Mouse (Mus musculus) kidney, adult 8-10 months (tissue): Measurements from ENCODE around the gene Sema3a.

Experiments
- DNase-seq, 2 experiments: peaks; one replicate each; pipeline ENCODE4 v3.0.0; 2022

The Sema3a gene

GRCm38 (mm10) chr5:13125241-13125692, at the start of gene Sema3a:
Sema3a (plus strand) TSS chr5:13125414.
- DNase-seq = no peak

GRCm38 (mm10) chr5:13084777-13085439, 40.3 kb upstream of the Sema3a start:
- no peak for DNase-seq

- DNase-seq = no peak
Observed at GRCm38 (mm10) chr5:13090431-13090830, 34.8 kb upstream of the Sema3a start.

GRCm38 (mm10) chr5:13109522-13109921, 15.7 kb upstream of the Sema3a start:
- DNase-seq = no peak

GRCm38 (mm10) chr5:13117236-13117635, 8.0 kb upstream of the Sema3a start:
- DNase-seq = no peak

- no peak for DNase-seq
Observed at GRCm38 (mm10) chr5:13125757-13126156, 543 bp downstream of the Sema3a start.

- no peak for DNase-seq
Observed at GRCm38 (mm10) chr5:13126196-13126595, 982 bp downstream of the Sema3a start.

GRCm38 (mm10) chr5:13127121-13127520, 1.9 kb downstream of the Sema3a start:
- no peak for DNase-seq

GRCm38 (mm10) chr5:13144733-13145457, 19.7 kb downstream of the Sema3a start:
- DNase-seq = no peak

- DNase-seq = no peak
Observed at GRCm38 (mm10) chr5:13149909-13150308, 24.7 kb downstream of the Sema3a start.

GRCm38 (mm10) chr5:13151002-13151401, 25.8 kb downstream of the Sema3a start:
- DNase-seq = no peak

GRCm38 (mm10) chr5:13157761-13158612, 32.8 kb downstream of the Sema3a start:
- DNase-seq = no peak

GRCm38 (mm10) chr5:13182186-13182585, 57.0 kb downstream of the Sema3a start:
- no peak for DNase-seq

- DNase-seq = no peak
Observed at GRCm38 (mm10) chr5:13197886-13198285, 72.7 kb downstream of the Sema3a start.

- no peak for DNase-seq
Observed at GRCm38 (mm10) chr5:13199709-13200108, 74.5 kb downstream of the Sema3a start.

- DNase-seq = no peak
Observed at GRCm38 (mm10) chr5:13255353-13255752, 130.1 kb downstream of the Sema3a start.

GRCm38 (mm10) chr5:13256321-13256720, 131.1 kb downstream of the Sema3a start:
- no peak for DNase-seq

GRCm38 (mm10) chr5:13263087-13263486, 137.9 kb downstream of the Sema3a start:
- DNase-seq = no peak

- no peak for DNase-seq
Observed at GRCm38 (mm10) chr5:13263539-13263938, 138.3 kb downstream of the Sema3a start.

- DNase-seq = no peak
Observed at GRCm38 (mm10) chr5:13312667-13313066, 187.5 kb downstream of the Sema3a start.

- DNase-seq = no peak
Observed at GRCm38 (mm10) chr5:13313977-13314376, 188.8 kb downstream of the Sema3a start.

- DNase-seq = no peak
Observed at GRCm38 (mm10) chr5:13318728-13319429, 193.7 kb downstream of the Sema3a start.

GRCm38 (mm10) chr5:13320138-13320537, 194.9 kb downstream of the Sema3a start:
- DNase-seq = no peak
